Mouse (Mus musculus): ENCODE measurements around the gene Tead1. TPM values are rescaled to one million over a fixed set of nuclear protein-coding genes. Genes with fewer than 3 reads are reported as not detected.
A peak's percentile ranks its signal among the peaks of the same experiment; 100 is the strongest.

The Tead1 gene
- polyA plus RNA-seq, 1 experiment from 2014 or later: 15.0 TPM

GRCm38 (mm10) chr7:112816016-112816415 lies 136.9 kb downstream of the Tead1 start:
- no peak for ATAC-seq (replicated peaks)
- H3K4me2 ChIP-seq: no peak overlapping the region
- peaks cover 12% of the 10 kb centered on the region; the same call in 1 of the 2 replicates for H3K4me1 ChIP-seq
- WGBS: 43% methylated on average over 5 of the region's 5 CpGs
- H3K27me3 ChIP-seq (replicated peaks): no peaks in the 10 kb centered on the region
- no peaks in the 10 kb centered on the region for H3K9me3 ChIP-seq
- no peak overlapping the region for H3K27ac ChIP-seq
- H3K9ac ChIP-seq: no peak overlapping the region
- H3K4me3 ChIP-seq: no peak overlapping the region
- H3K36me3 ChIP-seq (replicated peaks): no peaks in the 10 kb centered on the region

GRCm38 (mm10) chr7:112819833-112820232 lies 140.7 kb downstream of the Tead1 start:
- H3K4me2 ChIP-seq: no peak overlapping the region

GRCm38 (mm10) chr7:112822879-112823278 lies 143.8 kb downstream of the Tead1 start:
- Histone ChIP-seq H3K4me3 (no peak overlapping the region), H3K9me3 (no peaks in the 10 kb centered on the region), H3K4me2 (peak overlapping the region; percentile 34; the same call in 1 of the 2 replicates), H3K9ac (no peak overlapping the region), H3K27me3 (replicated peaks) (no peaks in the 10 kb centered on the region), H3K4me1 (peaks cover 39% of the 10 kb centered on the region), H3K27ac (peak overlapping the region; percentile 74), H3K36me3 (replicated peaks) (no peaks in the 10 kb centered on the region)
- 9% methylated on average over 5 of the region's 5 CpGs for WGBS
- no peak for ATAC-seq (replicated peaks)

More at GRCm38 (mm10) chr7:112819833-112820232, 140.7 kb downstream of the Tead1 start:
- Histone ChIP-seq H3K27me3 (replicated peaks) (no peaks in the 10 kb centered on the region), H3K9ac (no peak overlapping the region), H3K4me1 (peaks cover 19% of the 10 kb centered on the region), H3K4me3 (no peak overlapping the region), H3K27ac (no peak overlapping the region), H3K9me3 (no peaks in the 10 kb centered on the region), H3K36me3 (replicated peaks) (no peaks in the 10 kb centered on the region)
- no peak for ATAC-seq (replicated peaks)
- 83% methylated on average over 4 of the region's 4 CpGs for WGBS

GRCm38 (mm10) chr7:112823621-112824020 lies 144.5 kb downstream of the Tead1 start:
- peaks cover 43% of the 10 kb centered on the region for H3K4me1 ChIP-seq
- peak; percentile 50; the same call in 1 of the 2 replicates for ATAC-seq (replicated peaks)
- WGBS: 5% methylated on average over 5 of the region's 5 CpGs

GRCm38 (mm10) chr7:112825339-112825781 lies 146.2 kb downstream of the Tead1 start:
- H3K9ac ChIP-seq: no peak overlapping the region
- WGBS: 10% methylated on average over 11 of the region's 11 CpGs

More at GRCm38 (mm10) chr7:112823621-112824020, 144.5 kb downstream of the Tead1 start:
- H3K4me2 ChIP-seq: peak overlapping the region; percentile 34
- H3K27me3 ChIP-seq (replicated peaks): no peaks in the 10 kb centered on the region
- H3K9ac ChIP-seq: no peak overlapping the region
- H3K27ac ChIP-seq: peak overlapping the region; percentile 74
- H3K36me3 ChIP-seq (replicated peaks): no peaks in the 10 kb centered on the region
- no peaks in the 10 kb centered on the region for H3K9me3 ChIP-seq
- no peak overlapping the region for H3K4me3 ChIP-seq

GRCm38 (mm10) chr7:112826114-112826911 lies 147.2 kb downstream of the Tead1 start:
- Histone ChIP-seq H3K27me3 (replicated peaks) (no peaks in the 10 kb centered on the region), H3K9me3 (no peaks in the 10 kb centered on the region), H3K27ac (peak overlapping the region; percentile 83), H3K4me1 (peaks cover 45% of the 10 kb centered on the region), H3K4me2 (peak overlapping the region; percentile 29), H3K9ac (0 out of 2 replicates have a peak overlapping the region, but pooled peaks have one; percentile 20), H3K36me3 (replicated peaks) (no peaks in the 10 kb centered on the region), H3K4me3 (no peak overlapping the region)
- ATAC-seq (replicated peaks): peak; percentile 87
- WGBS: 3% methylated on average over 17 of the region's 17 CpGs

More at GRCm38 (mm10) chr7:112825339-112825781, 146.2 kb downstream of the Tead1 start:
- no peaks in the 10 kb centered on the region for H3K36me3 ChIP-seq (replicated peaks)
- H3K4me3 ChIP-seq: no peak overlapping the region
- peaks cover 45% of the 10 kb centered on the region for H3K4me1 ChIP-seq
- no peaks in the 10 kb centered on the region for H3K27me3 ChIP-seq (replicated peaks)
- H3K27ac ChIP-seq: peak overlapping the region; percentile 83
- H3K4me2 ChIP-seq: peak overlapping the region; percentile 29; the same call in 1 of the 2 replicates
- no peaks in the 10 kb centered on the region for H3K9me3 ChIP-seq
- peak; percentile 46 for ATAC-seq (replicated peaks)

- no peak overlapping the region for H3K9ac ChIP-seq
- H3K4me2 ChIP-seq: no peak overlapping the region
- no peaks in the 10 kb centered on the region for H3K36me3 ChIP-seq (replicated peaks)
- H3K27ac ChIP-seq: no peak overlapping the region
- no peak overlapping the region for H3K4me3 ChIP-seq
- no peaks in the 10 kb centered on the region for H3K9me3 ChIP-seq
- peaks cover 43% of the 10 kb centered on the region for H3K4me1 ChIP-seq
- no peaks in the 10 kb centered on the region for H3K27me3 ChIP-seq (replicated peaks)
- WGBS: 64% methylated on average over 10 of the region's 10 CpGs
- no peak for ATAC-seq (replicated peaks)
Measured at GRCm38 (mm10) chr7:112828016-112828695, 149.0 kb downstream of the Tead1 start.

GRCm38 (mm10) chr7:112828696-112829022 lies 149.5 kb downstream of the Tead1 start:
- Histone ChIP-seq H3K9me3 (no peaks in the 10 kb centered on the region), H3K27me3 (replicated peaks) (no peaks in the 10 kb centered on the region), H3K4me2 (no peak overlapping the region), H3K4me3 (no peak overlapping the region), H3K4me1 (peaks cover 38% of the 10 kb centered on the region), H3K9ac (no peak overlapping the region), H3K27ac (no peak overlapping the region), H3K36me3 (replicated peaks) (no peaks in the 10 kb centered on the region)
- no peak for ATAC-seq (replicated peaks)

- Histone ChIP-seq H3K27ac (no peak overlapping the region), H3K4me3 (no peak overlapping the region), H3K27me3 (replicated peaks) (no peaks in the 10 kb centered on the region), H3K4me1 (peaks cover 28% of the 10 kb centered on the region), H3K9me3 (no peaks in the 10 kb centered on the region), H3K9ac (no peak overlapping the region), H3K36me3 (replicated peaks) (no peaks in the 10 kb centered on the region), H3K4me2 (no peak overlapping the region)
- WGBS: 67% methylated on average over 4 of the region's 4 CpGs
- no peak for ATAC-seq (replicated peaks)
Measured at GRCm38 (mm10) chr7:112830946-112831345, 151.8 kb downstream of the Tead1 start.

- ATAC-seq (replicated peaks): no peak
- no peaks in the 10 kb centered on the region for H3K9me3 ChIP-seq
- H3K4me3 ChIP-seq: no peak overlapping the region
- H3K27ac ChIP-seq: no peak overlapping the region
- H3K9ac ChIP-seq: no peak overlapping the region
- H3K4me1 ChIP-seq: peaks cover 28% of the 10 kb centered on the region
- no peaks in the 10 kb centered on the region for H3K36me3 ChIP-seq (replicated peaks)
- WGBS: 74% methylated on average over 4 of the region's 4 CpGs
- no peak overlapping the region for H3K4me2 ChIP-seq
- H3K27me3 ChIP-seq (replicated peaks): no peaks in the 10 kb centered on the region
Measured at GRCm38 (mm10) chr7:112831446-112831845, 152.3 kb downstream of the Tead1 start.

- Histone ChIP-seq H3K27ac (no peak overlapping the region), H3K4me1 (peaks cover 20% of the 10 kb centered on the region), H3K36me3 (replicated peaks) (no peaks in the 10 kb centered on the region), H3K9ac (no peak overlapping the region), H3K27me3 (replicated peaks) (no peaks in the 10 kb centered on the region), H3K9me3 (no peaks in the 10 kb centered on the region), H3K4me3 (no peak overlapping the region), H3K4me2 (no peak overlapping the region)
- WGBS: 88% methylated on average over 4 of the region's 4 CpGs
- ATAC-seq (replicated peaks): no peak
Measured at GRCm38 (mm10) chr7:112833132-112833531, 154.0 kb downstream of the Tead1 start.

- 52% methylated on average over 9 of the region's 9 CpGs for WGBS
- ATAC-seq (replicated peaks): no peak
- H3K4me2 ChIP-seq: no peak overlapping the region
- no peak overlapping the region for H3K4me3 ChIP-seq
- no peaks in the 10 kb centered on the region for H3K27me3 ChIP-seq (replicated peaks)
- H3K36me3 ChIP-seq (replicated peaks): no peaks in the 10 kb centered on the region
- H3K4me1 ChIP-seq: peaks cover 33% of the 10 kb centered on the region
- no peaks in the 10 kb centered on the region for H3K9me3 ChIP-seq
- H3K9ac ChIP-seq: no peak overlapping the region
- H3K27ac ChIP-seq: peak overlapping the region; percentile 41; the same call in 1 of the 2 replicates
Measured at GRCm38 (mm10) chr7:112836076-112836475, 157.0 kb downstream of the Tead1 start.

Data from midbrain, embryonic 15.5 days (tissue).